Mouse (Mus musculus): Measurements from ENCODE around the gene Scin.

GRCm38 (mm10) chr12:40116214-40116613 is 17.8 kb downstream of the Scin start:
- TF ChIP-seq POLR2A (IDR thresholded peaks at IDR 0.05; ENCODE audit: control insufficient read depth, low read depth, low read length) (no peak), CTCF (IDR thresholded peaks at IDR 0.05; ENCODE audit: control insufficient read depth, insufficient read depth, insufficient replicate concordance, low read depth, low read length) (no peak)

Data from testis, adult 2 months (tissue).